Mouse (Mus musculus): ENCODE measurements at regions not wholly inside any gene's neighbourhood (a gene's known extent, or its start where the extent isn't known, plus 50 kb on each side); places are given as distances from the start of the nearest gene placed in this dataset.

GRCm38 (mm10) chr15:96944741-96945140 is 111.0 kb downstream of the Slc38a4 start:
- Histone ChIP-seq H3K4me1 (replicated peaks; ENCODE audit: control insufficient read depth, insufficient read depth, low read length) (no peaks in the 10 kb centered on the region), H3K27me3 (ENCODE audit: control insufficient read depth, insufficient read depth, low read length) (no peaks in the 10 kb centered on the region), H3K4me3 (ENCODE audit: control insufficient read depth, insufficient read depth, low read length) (no peak overlapping the region), H3K27ac (ENCODE audit: control insufficient read depth, insufficient read depth, low read length) (no peak overlapping the region), H3K36me3 (ENCODE audit: control insufficient read depth, insufficient read depth, low read length) (no peaks in the 10 kb centered on the region)
- TF ChIP-seq POLR2A (IDR thresholded peaks at IDR 0.05; ENCODE audit: control insufficient read depth, extremely low read depth, insufficient read depth, low read length, poor library complexity) (no peak), CTCF (IDR thresholded peaks at IDR 0.05; ENCODE audit: borderline replicate concordance, control insufficient read depth, extremely low read depth, insufficient read depth, low read length, poor library complexity) (no peak)
- DNase-seq, result no peak
- 95% methylated on average over 4 of the region's 4 CpGs for WGBS

GRCm38 (mm10) chr15:96942651-96943050 is 113.1 kb downstream of the Slc38a4 start:
- 99% methylated on average over 4 of the region's 4 CpGs for WGBS
- TF ChIP-seq CTCF (IDR thresholded peaks at IDR 0.05; ENCODE audit: borderline replicate concordance, control insufficient read depth, extremely low read depth, insufficient read depth, low read length, poor library complexity) (no peak), POLR2A (IDR thresholded peaks at IDR 0.05; ENCODE audit: control insufficient read depth, extremely low read depth, insufficient read depth, low read length, poor library complexity) (no peak)
- Histone ChIP-seq H3K4me1 (replicated peaks; ENCODE audit: control insufficient read depth, insufficient read depth, low read length) (no peaks in the 10 kb centered on the region), H3K27me3 (ENCODE audit: control insufficient read depth, insufficient read depth, low read length) (no peaks in the 10 kb centered on the region), H3K4me3 (ENCODE audit: control insufficient read depth, insufficient read depth, low read length) (no peak overlapping the region), H3K36me3 (ENCODE audit: control insufficient read depth, insufficient read depth, low read length) (no peaks in the 10 kb centered on the region), H3K27ac (ENCODE audit: control insufficient read depth, insufficient read depth, low read length) (no peak overlapping the region)
- DNase-seq, result no peak

- Histone ChIP-seq H3K36me3 (ENCODE audit: control insufficient read depth, insufficient read depth, low read length) (no peaks in the 10 kb centered on the region), H3K4me1 (replicated peaks; ENCODE audit: control insufficient read depth, insufficient read depth, low read length) (no peaks in the 10 kb centered on the region), H3K4me3 (ENCODE audit: control insufficient read depth, insufficient read depth, low read length) (no peak overlapping the region), H3K27ac (ENCODE audit: control insufficient read depth, insufficient read depth, low read length) (no peak overlapping the region), H3K27me3 (ENCODE audit: control insufficient read depth, insufficient read depth, low read length) (no peaks in the 10 kb centered on the region)
- TF ChIP-seq CTCF (IDR thresholded peaks at IDR 0.05; ENCODE audit: borderline replicate concordance, control insufficient read depth, extremely low read depth, insufficient read depth, low read length, poor library complexity), result no peak
- TF ChIP-seq POLR2A (IDR thresholded peaks at IDR 0.05; ENCODE audit: control insufficient read depth, extremely low read depth, insufficient read depth, low read length, poor library complexity), result no peak
- no peak for DNase-seq
- WGBS, result 95% methylated on average over 4 of the region's 4 CpGs
Observed at GRCm38 (mm10) chr15:96938406-96938805, 117.3 kb downstream of the Slc38a4 start.

- no peak overlapping the region for H3K27ac ChIP-seq (ENCODE audit: control insufficient read depth, insufficient read depth, low read length)
- DNase-seq, result no peak
- 85% methylated on average over 6 of the region's 6 CpGs for WGBS
- H3K36me3 ChIP-seq (ENCODE audit: control insufficient read depth, insufficient read depth, low read length), result no peaks in the 10 kb centered on the region
- TF ChIP-seq POLR2A (IDR thresholded peaks at IDR 0.05; ENCODE audit: control insufficient read depth, extremely low read depth, insufficient read depth, low read length, poor library complexity) (no peak), CTCF (IDR thresholded peaks at IDR 0.05; ENCODE audit: borderline replicate concordance, control insufficient read depth, extremely low read depth, insufficient read depth, low read length, poor library complexity) (no peak)
- no peak overlapping the region for H3K4me3 ChIP-seq (ENCODE audit: control insufficient read depth, insufficient read depth, low read length)
- H3K27me3 ChIP-seq (ENCODE audit: control insufficient read depth, insufficient read depth, low read length), result no peaks in the 10 kb centered on the region
- H3K4me1 ChIP-seq (replicated peaks; ENCODE audit: control insufficient read depth, insufficient read depth, low read length), result no peaks in the 10 kb centered on the region
Observed at GRCm38 (mm10) chr15:96937623-96938022, 118.1 kb downstream of the Slc38a4 start.

- TF ChIP-seq CTCF (IDR thresholded peaks at IDR 0.05; ENCODE audit: borderline replicate concordance, control insufficient read depth, extremely low read depth, insufficient read depth, low read length, poor library complexity), result peak; percentile 98
- no peak for TF ChIP-seq POLR2A (IDR thresholded peaks at IDR 0.05; ENCODE audit: control insufficient read depth, extremely low read depth, insufficient read depth, low read length, poor library complexity)
- WGBS, result 8% methylated on average over 18 of the region's 18 CpGs
- peak; percentile 84 for DNase-seq
Observed at GRCm38 (mm10) chr15:96936705-96937346, 118.9 kb downstream of the Slc38a4 start.

GRCm38 (mm10) chr15:96936216-96936615 is 119.5 kb downstream of the Slc38a4 start:
- WGBS, result 92% methylated on average over 5 of the region's 5 CpGs
- no peak for TF ChIP-seq POLR2A (IDR thresholded peaks at IDR 0.05; ENCODE audit: control insufficient read depth, extremely low read depth, insufficient read depth, low read length, poor library complexity)
- TF ChIP-seq CTCF (IDR thresholded peaks at IDR 0.05; ENCODE audit: borderline replicate concordance, control insufficient read depth, extremely low read depth, insufficient read depth, low read length, poor library complexity), result no peak
- Histone ChIP-seq H3K4me3 (ENCODE audit: control insufficient read depth, insufficient read depth, low read length) (no peak overlapping the region), H3K27ac (ENCODE audit: control insufficient read depth, insufficient read depth, low read length) (no peak overlapping the region), H3K4me1 (replicated peaks; ENCODE audit: control insufficient read depth, insufficient read depth, low read length) (no peaks in the 10 kb centered on the region), H3K36me3 (ENCODE audit: control insufficient read depth, insufficient read depth, low read length) (no peaks in the 10 kb centered on the region), H3K27me3 (ENCODE audit: control insufficient read depth, insufficient read depth, low read length) (no peaks in the 10 kb centered on the region)
- DNase-seq, result no peak

More at GRCm38 (mm10) chr15:96936705-96937346, 118.9 kb downstream of the Slc38a4 start:
- H3K4me1 ChIP-seq (replicated peaks; ENCODE audit: control insufficient read depth, insufficient read depth, low read length), result no peaks in the 10 kb centered on the region
- no peak overlapping the region for H3K4me3 ChIP-seq (ENCODE audit: control insufficient read depth, insufficient read depth, low read length)
- H3K27ac ChIP-seq (ENCODE audit: control insufficient read depth, insufficient read depth, low read length), result no peak overlapping the region
- no peaks in the 10 kb centered on the region for H3K36me3 ChIP-seq (ENCODE audit: control insufficient read depth, insufficient read depth, low read length)
- no peaks in the 10 kb centered on the region for H3K27me3 ChIP-seq (ENCODE audit: control insufficient read depth, insufficient read depth, low read length)

GRCm38 (mm10) chr15:96933451-96933850 is 122.3 kb downstream of the Slc38a4 start:
- no peak overlapping the region for H3K4me3 ChIP-seq (ENCODE audit: control insufficient read depth, insufficient read depth, low read length)
- H3K27ac ChIP-seq (ENCODE audit: control insufficient read depth, insufficient read depth, low read length), result no peak overlapping the region
- DNase-seq, result no peak
- TF ChIP-seq CTCF (IDR thresholded peaks at IDR 0.05; ENCODE audit: borderline replicate concordance, control insufficient read depth, extremely low read depth, insufficient read depth, low read length, poor library complexity) (no peak), POLR2A (IDR thresholded peaks at IDR 0.05; ENCODE audit: control insufficient read depth, extremely low read depth, insufficient read depth, low read length, poor library complexity) (no peak)
- H3K4me1 ChIP-seq (replicated peaks; ENCODE audit: control insufficient read depth, insufficient read depth, low read length), result no peaks in the 10 kb centered on the region
- 91% methylated on average over 3 of the region's 3 CpGs for WGBS
- no peaks in the 10 kb centered on the region for H3K36me3 ChIP-seq (ENCODE audit: control insufficient read depth, insufficient read depth, low read length)
- H3K27me3 ChIP-seq (ENCODE audit: control insufficient read depth, insufficient read depth, low read length), result no peaks in the 10 kb centered on the region
